Mouse (Mus musculus): ENCODE measurements around the gene Plscr2. TPM values are rescaled to one million over a fixed set of nuclear protein-coding genes. Genes with fewer than 3 reads are reported as not detected.

The Plscr2 gene
- polyA plus RNA-seq, 1 experiment, result 22.7 TPM

DNA sequence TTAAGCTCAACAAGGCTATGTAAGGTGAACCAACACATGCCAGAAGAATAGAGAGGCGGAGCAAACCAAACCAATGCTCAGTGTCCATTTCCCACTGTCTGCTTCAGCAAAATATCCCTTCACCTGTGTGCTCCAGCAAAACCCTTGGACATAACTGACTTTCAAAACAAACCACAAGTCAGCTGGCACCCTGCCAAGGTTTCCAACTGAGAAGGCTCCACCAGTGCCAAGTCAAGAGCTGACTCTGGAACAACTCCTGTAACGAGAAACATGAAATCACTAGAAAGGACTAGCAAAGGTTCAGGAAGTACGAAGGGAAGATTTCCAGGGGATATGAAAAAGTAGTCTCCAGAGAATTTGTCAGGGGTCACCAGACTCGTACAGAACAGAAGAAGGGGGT lies 4.5 kb upstream of the Plscr2 start:
- Histone ChIP-seq H3K4me3 (replicated peaks; ENCODE audit: extremely low read depth, low read depth, low read length) (no peak overlapping the region), H3K4me1 (ENCODE audit: control insufficient read depth, insufficient read depth, low read length) (peaks cover 21% of the 10 kb centered on the region)
- WGBS, result 33% methylated on average over 4 of the region's 4 CpGs
- no peak for TF ChIP-seq CTCF (IDR thresholded peaks at IDR 0.05; ENCODE audit: insufficient read depth, low read length)
- peak; percentile 72 for DNase-seq

DNA sequence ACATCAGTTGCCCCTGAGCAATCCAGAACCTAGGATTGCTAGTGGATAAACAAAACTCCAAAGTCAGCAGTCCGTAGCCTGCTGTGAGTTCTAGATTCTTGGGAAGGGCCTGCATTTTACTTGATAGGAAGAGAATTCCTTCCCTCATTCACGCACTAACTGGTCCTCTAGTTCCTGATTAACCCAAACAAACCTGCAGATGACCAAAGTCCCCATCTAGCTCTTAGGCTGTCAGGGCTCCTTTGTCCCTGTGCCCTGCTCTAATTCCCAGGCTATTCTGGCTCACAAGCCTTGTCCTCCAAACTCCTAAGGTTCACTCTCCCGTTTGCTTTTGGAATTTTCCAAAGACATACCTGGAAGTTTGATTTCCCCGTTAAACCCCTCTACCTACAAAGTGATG lies 2.8 kb upstream of the Plscr2 start:
- H3K4me3 ChIP-seq (replicated peaks; ENCODE audit: extremely low read depth, low read depth, low read length), result no peak overlapping the region
- H3K4me1 ChIP-seq (ENCODE audit: control insufficient read depth, insufficient read depth, low read length), result peaks cover 18% of the 10 kb centered on the region
- 92% methylated on average over 4 of the region's 4 CpGs for WGBS
- TF ChIP-seq POLR2A (IDR thresholded peaks at IDR 0.05; ENCODE audit: borderline replicate concordance, extremely low read depth, low read depth, low read length) (no peak), CTCF (IDR thresholded peaks at IDR 0.05; ENCODE audit: insufficient read depth, low read length) (no peak)
- no peak for DNase-seq

DNA sequence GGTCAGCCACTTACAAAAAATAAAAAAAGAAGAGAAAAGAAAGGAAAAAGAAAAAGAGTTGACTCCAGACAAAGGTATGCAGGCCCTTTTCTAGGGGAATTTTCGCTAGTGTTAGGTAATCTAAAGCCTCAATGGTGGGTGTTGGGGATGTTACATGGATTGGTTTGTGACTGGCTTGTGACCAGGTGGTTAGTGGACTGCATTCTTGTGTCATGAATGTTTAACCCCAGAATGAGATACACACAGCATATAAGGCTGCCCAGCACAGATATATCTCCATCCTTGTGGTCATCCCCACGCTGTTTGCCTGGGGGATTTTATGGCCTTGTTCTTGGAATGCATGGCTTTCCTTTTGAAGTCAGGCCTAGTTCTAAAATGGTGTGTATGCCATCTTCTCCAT lies 2.1 kb upstream of the Plscr2 start:
- Histone ChIP-seq H3K4me1 (ENCODE audit: control insufficient read depth, insufficient read depth, low read length) (peaks cover 18% of the 10 kb centered on the region), H3K4me3 (replicated peaks; ENCODE audit: extremely low read depth, low read depth, low read length) (no peak overlapping the region)
- TF ChIP-seq CTCF (IDR thresholded peaks at IDR 0.05; ENCODE audit: insufficient read depth, low read length) (no peak), POLR2A (IDR thresholded peaks at IDR 0.05; ENCODE audit: borderline replicate concordance, extremely low read depth, low read depth, low read length) (no peak)
- no peak for DNase-seq
- whole genome bisulfite sequencing, result 93% methylated on average over 2 of the region's 2 CpGs

DNA sequence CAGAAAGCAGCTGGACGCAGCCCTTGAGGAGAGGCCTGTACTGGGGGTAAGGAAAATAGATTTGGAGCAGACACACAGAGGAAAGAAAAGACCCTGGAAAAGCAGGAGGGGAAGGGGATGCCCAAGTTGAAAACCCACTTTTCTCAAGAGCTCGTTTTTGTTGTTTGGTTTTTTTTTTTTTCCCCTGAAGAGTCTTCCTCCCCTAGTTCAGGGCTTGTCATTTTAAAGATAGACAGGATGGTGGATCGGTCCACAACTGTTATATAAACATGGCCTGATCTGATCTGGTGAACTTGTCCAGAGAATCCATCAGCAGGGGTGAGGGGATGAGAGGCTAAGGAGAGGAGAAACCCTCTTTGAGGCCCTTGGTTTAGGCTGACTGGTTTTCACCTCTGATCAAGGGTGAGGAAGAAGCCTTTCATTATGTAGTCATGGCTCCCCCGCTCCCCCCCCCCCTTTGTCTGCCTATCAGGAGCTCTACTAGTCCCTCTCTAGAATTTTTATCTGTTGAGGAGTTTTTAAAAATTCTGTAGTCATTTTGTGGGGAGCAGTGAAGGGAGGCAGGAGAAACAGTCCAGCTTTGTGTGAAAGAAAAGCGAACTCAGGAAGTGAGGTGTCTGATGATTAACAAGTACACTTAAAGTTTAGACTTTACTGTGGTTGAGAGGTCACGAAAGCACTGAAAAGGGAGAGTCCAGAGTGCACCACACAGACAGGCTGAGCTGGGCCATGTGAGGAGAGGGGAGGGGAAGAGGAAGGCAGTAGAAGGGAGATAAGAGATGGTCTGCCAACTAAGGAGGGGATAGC lies 1.2 kb upstream of the Plscr2 start:
- DNase-seq, result no peak
- no peak for TF ChIP-seq POLR2A (IDR thresholded peaks at IDR 0.05; ENCODE audit: borderline replicate concordance, extremely low read depth, low read depth, low read length)
- TF ChIP-seq CTCF (IDR thresholded peaks at IDR 0.05; ENCODE audit: insufficient read depth, low read length), result no peak
- H3K4me1 ChIP-seq (ENCODE audit: control insufficient read depth, insufficient read depth, low read length), result peaks cover 15% of the 10 kb centered on the region
- no peak overlapping the region for H3K4me3 ChIP-seq (replicated peaks; ENCODE audit: extremely low read depth, low read depth, low read length)
- 48% methylated on average over 6 of the region's 6 CpGs for WGBS

DNA sequence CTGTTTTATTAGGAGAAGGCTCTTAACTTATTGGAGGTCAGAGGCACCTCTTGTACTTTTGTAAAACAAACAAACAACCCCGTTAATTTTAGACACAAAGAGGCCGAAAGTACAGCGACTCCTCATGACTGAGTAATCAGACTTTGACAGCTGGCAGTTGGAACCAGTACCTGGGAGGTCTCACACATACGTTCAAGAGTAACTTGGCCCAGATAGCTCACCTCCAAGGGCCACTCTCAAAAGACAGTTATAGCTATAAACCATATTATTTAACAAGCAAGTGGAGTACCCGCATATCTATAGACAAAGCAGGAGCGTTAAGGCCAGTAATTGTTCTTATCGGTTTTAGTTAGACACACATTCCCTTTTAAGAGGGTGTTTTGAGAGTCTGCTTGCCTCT lies 958 bp downstream of the Plscr2 start:
- peaks cover 8% of the 10 kb centered on the region for H3K4me1 ChIP-seq (ENCODE audit: control insufficient read depth, insufficient read depth, low read length)
- peak overlapping the region; percentile 43 for H3K4me3 ChIP-seq (replicated peaks; ENCODE audit: extremely low read depth, low read depth, low read length)
- TF ChIP-seq POLR2A (IDR thresholded peaks at IDR 0.05; ENCODE audit: borderline replicate concordance, extremely low read depth, low read depth, low read length), result no peak
- no peak for TF ChIP-seq CTCF (IDR thresholded peaks at IDR 0.05; ENCODE audit: insufficient read depth, low read length)
- 41% methylated on average over 7 of the region's 7 CpGs for WGBS
- DNase-seq, result no peak

DNA sequence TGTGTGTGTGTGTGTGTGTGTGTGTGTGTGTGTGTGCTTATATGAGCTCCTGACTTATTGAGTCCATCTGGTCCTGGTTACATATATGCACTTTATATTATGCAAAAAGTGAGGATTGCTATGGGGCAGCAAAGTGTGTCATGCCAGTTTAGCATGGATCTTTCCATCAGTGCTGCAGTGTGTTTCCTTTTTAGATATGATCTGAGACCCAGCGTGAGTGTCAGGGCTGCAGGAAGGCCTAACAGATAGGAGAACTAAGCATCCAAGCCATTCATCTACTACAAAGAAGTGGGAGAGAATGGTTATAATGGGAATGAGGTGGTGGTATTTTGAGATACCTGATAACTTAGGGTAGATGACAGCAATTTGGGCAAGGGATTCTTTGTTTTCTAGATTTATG lies 4.6 kb downstream of the Plscr2 start:
- whole genome bisulfite sequencing, result 50% methylated on average over 1 of the region's 1 CpGs
- H3K4me1 ChIP-seq (ENCODE audit: control insufficient read depth, insufficient read depth, low read length), result peaks cover 2% of the 10 kb centered on the region
- no peak for DNase-seq
- TF ChIP-seq CTCF (IDR thresholded peaks at IDR 0.05; ENCODE audit: insufficient read depth, low read length) (no peak), POLR2A (IDR thresholded peaks at IDR 0.05; ENCODE audit: borderline replicate concordance, extremely low read depth, low read depth, low read length) (no peak)
- no peak overlapping the region for H3K4me3 ChIP-seq (replicated peaks; ENCODE audit: extremely low read depth, low read depth, low read length)

DNA sequence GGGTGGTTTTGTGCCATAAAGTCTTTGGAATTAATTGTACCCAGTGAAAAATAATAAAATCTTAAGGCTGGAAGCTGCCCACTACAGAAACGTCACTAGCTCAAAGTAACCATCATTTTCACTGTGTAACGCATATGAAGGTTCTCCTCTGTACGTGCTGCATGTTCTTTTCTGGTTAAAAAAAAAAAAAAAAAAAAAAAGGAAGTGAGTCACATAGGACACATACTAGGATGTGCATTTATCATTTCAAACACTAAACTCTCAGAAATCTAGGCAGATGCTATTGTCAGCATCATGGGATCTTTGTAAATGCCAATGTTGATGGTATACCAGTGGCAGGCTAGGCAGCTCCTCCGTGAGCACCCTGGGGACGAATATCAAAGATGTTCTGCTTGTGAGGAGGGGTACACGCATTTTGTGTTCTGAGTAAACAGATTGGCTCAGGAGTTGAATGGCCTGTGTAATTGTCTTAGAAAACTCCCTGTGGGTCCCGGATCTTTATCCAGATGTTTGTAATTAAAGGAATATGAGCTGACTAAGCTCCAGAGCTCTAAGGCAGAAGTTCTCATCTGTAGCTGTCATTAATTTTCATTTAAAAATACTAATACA lies 7.3 kb downstream of the Plscr2 start:
- DNase-seq, result no peak
- no peaks in the 10 kb centered on the region; the same call in 1 of the 2 replicates for H3K4me1 ChIP-seq (ENCODE audit: control insufficient read depth, insufficient read depth, low read length)
- no peak for TF ChIP-seq POLR2A (IDR thresholded peaks at IDR 0.05; ENCODE audit: borderline replicate concordance, extremely low read depth, low read depth, low read length)
- no peak for TF ChIP-seq CTCF (IDR thresholded peaks at IDR 0.05; ENCODE audit: insufficient read depth, low read length)
- no peak overlapping the region for H3K4me3 ChIP-seq (replicated peaks; ENCODE audit: extremely low read depth, low read depth, low read length)
- 62% methylated on average over 7 of the region's 7 CpGs for WGBS

DNA sequence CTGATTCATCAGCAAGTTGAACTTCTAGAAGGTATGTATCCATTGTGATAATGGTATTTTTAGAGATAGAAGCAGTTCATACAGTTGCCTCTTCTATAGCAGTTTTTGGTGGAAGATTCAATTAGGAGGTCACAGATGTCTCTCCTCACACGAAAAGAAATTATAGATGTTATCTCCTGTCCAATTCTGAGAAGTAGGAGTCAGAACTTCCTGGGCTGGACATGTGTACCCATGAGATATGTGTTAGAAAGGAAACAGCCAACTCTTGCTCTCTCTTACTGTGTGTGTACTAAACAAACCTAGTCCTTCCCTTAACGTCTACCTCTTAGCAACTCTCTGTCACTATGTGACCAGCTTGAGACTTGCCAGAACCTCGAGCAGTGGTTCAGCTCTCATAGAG lies 14.3 kb downstream of the Plscr2 start:
- no peak for TF ChIP-seq POLR2A (IDR thresholded peaks at IDR 0.05; ENCODE audit: borderline replicate concordance, extremely low read depth, low read depth, low read length)
- no peak for TF ChIP-seq CTCF (IDR thresholded peaks at IDR 0.05; ENCODE audit: insufficient read depth, low read length)
- H3K4me3 ChIP-seq (replicated peaks; ENCODE audit: extremely low read depth, low read depth, low read length), result no peak overlapping the region
- no peak for DNase-seq
- no peaks in the 10 kb centered on the region; the same call in 1 of the 2 replicates for H3K4me1 ChIP-seq (ENCODE audit: control insufficient read depth, insufficient read depth, low read length)
- 34% methylated on average over 3 of the region's 3 CpGs for WGBS

DNA sequence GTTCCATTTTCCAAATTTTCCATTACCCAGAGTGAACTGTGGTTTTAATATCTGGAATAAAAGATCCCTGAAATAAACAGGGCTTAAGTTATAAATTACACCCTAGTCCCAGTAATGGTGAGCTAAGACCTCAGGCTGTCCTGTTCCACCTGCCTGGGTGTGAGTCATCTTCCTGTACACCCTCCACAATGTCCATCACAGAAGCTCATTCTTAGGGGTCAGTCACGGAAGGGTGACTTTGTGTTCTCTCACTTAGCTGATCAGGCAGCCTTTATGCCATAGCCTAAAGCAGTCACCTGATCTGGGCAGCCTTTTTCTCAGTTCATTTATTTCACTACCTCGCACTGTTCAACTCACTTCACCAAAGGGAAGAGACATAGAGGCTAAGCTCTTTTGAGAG lies 16.8 kb downstream of the Plscr2 start:
- 75% methylated on average over 2 of the region's 2 CpGs for WGBS
- Histone ChIP-seq H3K4me3 (replicated peaks; ENCODE audit: extremely low read depth, low read depth, low read length) (no peak overlapping the region), H3K4me1 (ENCODE audit: control insufficient read depth, insufficient read depth, low read length) (no peaks in the 10 kb centered on the region; the same call in 1 of the 2 replicates)
- DNase-seq, result no peak
- TF ChIP-seq POLR2A (IDR thresholded peaks at IDR 0.05; ENCODE audit: borderline replicate concordance, extremely low read depth, low read depth, low read length) (no peak), CTCF (IDR thresholded peaks at IDR 0.05; ENCODE audit: insufficient read depth, low read length) (no peak)

DNA sequence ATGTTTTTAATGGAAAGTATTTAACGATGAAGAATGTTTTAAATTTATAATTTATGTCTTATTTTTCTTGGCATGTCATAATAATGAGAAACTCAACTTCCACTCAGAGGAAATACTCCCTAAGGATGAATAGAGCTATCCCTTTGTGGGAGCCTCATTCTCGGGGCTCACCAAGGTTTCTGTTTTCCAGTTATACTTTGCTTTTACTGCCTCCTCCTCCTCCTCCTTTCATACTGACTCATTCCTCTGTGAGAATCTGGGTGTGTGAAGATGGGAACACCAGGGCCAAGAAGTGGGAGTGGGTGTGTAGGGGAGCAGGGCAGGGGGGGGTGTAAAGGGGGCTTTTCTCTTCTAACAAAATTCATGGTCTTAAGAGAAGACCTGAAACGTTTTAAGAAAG lies 17.5 kb downstream of the Plscr2 start:
- WGBS, result 57% methylated on average over 3 of the region's 3 CpGs
- no peak for DNase-seq

More for the DNA sequence above, 17.5 kb downstream of the Plscr2 start:
- H3K4me1 ChIP-seq (ENCODE audit: control insufficient read depth, insufficient read depth, low read length), result no peaks in the 10 kb centered on the region; the same call in 1 of the 2 replicates
- TF ChIP-seq POLR2A (IDR thresholded peaks at IDR 0.05; ENCODE audit: borderline replicate concordance, extremely low read depth, low read depth, low read length), result no peak
- no peak overlapping the region for H3K4me3 ChIP-seq (replicated peaks; ENCODE audit: extremely low read depth, low read depth, low read length)

Data from lung, adult 2 months (tissue).